26 mouse cellular contexts compared by ENCODE assay signal in genomic region chr7:80747371-80747770, GRCm38 (mm10). TPM values are rescaled to one million over a fixed set of nuclear protein-coding genes. Genes with fewer than 3 reads are reported as not detected.
DNase-seq lines count a peak whose midpoint lies in the region; ATAC-seq and TF ChIP-seq lines count a peak whose summit lies in the region.
"Had no signal": no experiment of that assay in that cellular context is flagged by ENCODE, and none has a peak within 500 bp of the region (broad histone marks: within the 10 kb centered on the region; RNA-seq: fewer than 3 reads in every experiment).

No protein-coding gene starts in this region.

- peaks cover 32% of the 10 kb centered on the region for H3K4me1 ChIP-seq in embryonic facial prominence, embryonic 13.5 days
- peaks cover 39% of the 10 kb centered on the region for H3K4me1 ChIP-seq in embryonic facial prominence, embryonic 10.5 days
- H3K4me1 ChIP-seq in heart, adult 2 months (ENCODE audit: control insufficient read depth, insufficient read depth, low read length), result peaks cover 8% of the 10 kb centered on the region
- H3K4me1 ChIP-seq in hindbrain, embryonic 10.5 days (replicated peaks), result peaks cover 30% of the 10 kb centered on the region
- H3K4me1 ChIP-seq in hindbrain, postnatal 0 days (ENCODE audit: insufficient read depth, low read length), result 0 out of 2 replicates have a peak, but pooled peaks cover 6% of the 10 kb centered on the region
- H3K4me1 ChIP-seq in heart, embryonic 16.5 days (ENCODE audit: control insufficient read depth, insufficient read depth, low read length), result peaks cover 45% of the 10 kb centered on the region

- no peak overlapping the region for H3K4me2 ChIP-seq in embryonic facial prominence, embryonic 13.5 days
- H3K4me2 ChIP-seq in hindbrain, postnatal 0 days (ENCODE audit: low read depth, low read length), result no peak overlapping the region
- H3K4me2 ChIP-seq in heart, embryonic 16.5 days (ENCODE audit: low read depth, low read length), result no peak overlapping the region
- H3K4me2 ChIP-seq: embryonic facial prominence, embryonic 15.5 days; hindbrain, embryonic 15.5 days; intestine, embryonic 15.5 days; limb, embryonic 12.5 days; liver, embryonic 11.5 days had no signal

- WGBS in embryonic facial prominence, embryonic 13.5 days, result 61% methylated on average over 7 of the region's 7 CpGs
- WGBS in embryonic facial prominence, embryonic 10.5 days, result 84% methylated on average over 7 of the region's 7 CpGs
- 25% methylated on average over 7 of the region's 7 CpGs for WGBS in heart, adult 2 months
- WGBS in hindbrain, embryonic 10.5 days, result 74% methylated on average over 7 of the region's 7 CpGs
- 76% methylated on average over 7 of the region's 7 CpGs for WGBS in hindbrain, postnatal 0 days
- WGBS in heart, embryonic 16.5 days, result 48% methylated on average over 7 of the region's 7 CpGs

- no peak for TF ChIP-seq EP300 in heart, adult 2 months (IDR thresholded peaks at IDR 0.05; ENCODE audit: insufficient read depth, low read depth, low read length)

- DNase-seq in embryonic facial prominence, embryonic 10.5 days (ENCODE audit: low spot score), result no peak
- DNase-seq in heart, adult 2 months, result peak in 1 of 2 experiments; percentile 25
- no peak for DNase-seq in heart, postnatal 25 days (ENCODE audit: low spot score)
- no peak for DNase-seq in hindbrain, embryonic 10.5 days (ENCODE audit: low spot score)
- no peak for DNase-seq in hindbrain, postnatal 0 days (ENCODE audit: low spot score)
- no peak for DNase-seq in right cerebral cortex, postnatal 10 days (ENCODE audit: low spot score in 2 of 2)
- DNase-seq: adrenal gland, adult 8-10 months; cerebellum, adult 18-20 months; cerebellum, postnatal 25 days; gastrocnemius, postnatal 36 days; kidney, adult 9 months; kidney, postnatal 14 days; liver, postnatal 0 days; right cerebral cortex, postnatal 14 days; thymus, postnatal 14 days had no signal

- H3K27ac ChIP-seq in embryonic facial prominence, embryonic 13.5 days, result peak overlapping the region; percentile 39; the same call in 1 of the 2 replicates
- H3K27ac ChIP-seq in embryonic facial prominence, embryonic 10.5 days (replicated peaks), result no peak overlapping the region
- peak overlapping the region; percentile 80 for H3K27ac ChIP-seq in heart, adult 2 months
- H3K27ac ChIP-seq in hindbrain, embryonic 10.5 days, result peak overlapping the region; percentile 66; the same call in 1 of the 2 replicates
- H3K27ac ChIP-seq in hindbrain, postnatal 0 days, result no peak overlapping the region
- H3K27ac ChIP-seq in heart, embryonic 16.5 days (ENCODE audit: low read length), result peak overlapping the region; percentile 90
- H3K27ac ChIP-seq: embryonic facial prominence, embryonic 15.5 days; hindbrain, embryonic 15.5 days; intestine, embryonic 15.5 days; layer of hippocampus, adult 2 months; limb, embryonic 12.5 days; macrophage had no signal

- TF ChIP-seq POLR2A in heart, adult 2 months (IDR thresholded peaks at IDR 0.05; ENCODE audit: insufficient read depth, low read depth, low read length), result peak; percentile 54; the same call in 1 of the 2 replicates

- ATAC-seq in embryonic facial prominence, embryonic 13.5 days (ENCODE audit: insufficient number of reproducible peaks, insufficient read depth, low FRiP score, low TSS enrichment, low read depth), result no peak
- ATAC-seq in hindbrain, postnatal 0 days, result no peak
- ATAC-seq in heart, embryonic 16.5 days (replicated peaks; ENCODE audit: extremely low read depth, insufficient read depth, low FRiP score), result no peak; the same call in 1 of the 2 replicates
- ATAC-seq: activated CD4-positive, CD25-positive, alpha-beta regulatory T cell, adult 4 months; intestine, embryonic 15.5 days; liver, postnatal 0 days; lung, postnatal 0 days had no signal

- no peak for TF ChIP-seq CTCF in heart, adult 2 months (IDR thresholded peaks at IDR 0.05)
- no peak for TF ChIP-seq CTCF in hindbrain, postnatal 0 days (IDR thresholded peaks at IDR 0.05; ENCODE audit: low read depth)

- H3K4me3 ChIP-seq in embryonic facial prominence, embryonic 13.5 days, result no peak overlapping the region
- H3K4me3 ChIP-seq in embryonic facial prominence, embryonic 10.5 days, result no peak overlapping the region
- H3K4me3 ChIP-seq in heart, adult 2 months, result no peak overlapping the region
- no peak overlapping the region for H3K4me3 ChIP-seq in hindbrain, embryonic 10.5 days
- no peak overlapping the region for H3K4me3 ChIP-seq in hindbrain, postnatal 0 days (ENCODE audit: low read length)
- H3K4me3 ChIP-seq in heart, embryonic 16.5 days (ENCODE audit: low read length), result no peak overlapping the region
- H3K4me3 ChIP-seq: embryonic facial prominence, embryonic 15.5 days; hindbrain, embryonic 15.5 days; intestine, embryonic 15.5 days; layer of hippocampus, adult 2 months; limb, embryonic 12.5 days had no signal

- no peaks in the 10 kb centered on the region for H3K27me3 ChIP-seq in embryonic facial prominence, embryonic 13.5 days
- H3K27me3 ChIP-seq in embryonic facial prominence, embryonic 10.5 days (replicated peaks; ENCODE audit: low read depth, poor library complexity, severe bottlenecking), result no peaks in the 10 kb centered on the region
- no peaks in the 10 kb centered on the region for H3K27me3 ChIP-seq in heart, adult 2 months (ENCODE audit: control insufficient read depth, insufficient read depth, low read length)
- H3K27me3 ChIP-seq in hindbrain, embryonic 10.5 days (ENCODE audit: insufficient read depth, poor library complexity, severe bottlenecking), result no peaks in the 10 kb centered on the region
- no peaks in the 10 kb centered on the region for H3K27me3 ChIP-seq in hindbrain, postnatal 0 days (ENCODE audit: insufficient read depth, low read length)
- no peaks in the 10 kb centered on the region for H3K27me3 ChIP-seq in heart, embryonic 16.5 days (ENCODE audit: control insufficient read depth, insufficient read depth, low read length)
- H3K27me3 ChIP-seq: embryonic facial prominence, embryonic 15.5 days; hindbrain, embryonic 15.5 days; intestine, embryonic 15.5 days; limb, embryonic 12.5 days had no signal

- H3K36me3 ChIP-seq in embryonic facial prominence, embryonic 13.5 days, result peaks cover 69% of the 10 kb centered on the region
- peaks cover 65% of the 10 kb centered on the region for H3K36me3 ChIP-seq in embryonic facial prominence, embryonic 10.5 days (replicated peaks)
- H3K36me3 ChIP-seq in heart, adult 2 months (ENCODE audit: control insufficient read depth, insufficient read depth, low read length), result peaks cover 35% of the 10 kb centered on the region
- H3K36me3 ChIP-seq in hindbrain, embryonic 10.5 days, result peaks cover 62% of the 10 kb centered on the region
- peaks cover 65% of the 10 kb centered on the region for H3K36me3 ChIP-seq in hindbrain, postnatal 0 days (ENCODE audit: insufficient read depth, low read length)
- peaks cover 73% of the 10 kb centered on the region for H3K36me3 ChIP-seq in heart, embryonic 16.5 days (ENCODE audit: control insufficient read depth, insufficient read depth)

- no peak overlapping the region for H3K9ac ChIP-seq in embryonic facial prominence, embryonic 13.5 days
- H3K9ac ChIP-seq in heart, adult 2 months (ENCODE audit: low read depth, low read length), result no peak overlapping the region
- H3K9ac ChIP-seq in hindbrain, postnatal 0 days (replicated peaks; ENCODE audit: low read length), result no peak overlapping the region
- H3K9ac ChIP-seq in heart, embryonic 16.5 days (ENCODE audit: low read length), result peak overlapping the region; percentile 67; the same call in 1 of the 2 replicates
- H3K9ac ChIP-seq: embryonic facial prominence, embryonic 15.5 days; hindbrain, embryonic 15.5 days; intestine, embryonic 15.5 days; limb, embryonic 12.5 days; liver, postnatal 0 days had no signal

- H3K79me2 ChIP-seq in heart, adult 2 months (replicated peaks; ENCODE audit: control insufficient read depth, insufficient read depth, low read length), result no peaks in the 10 kb centered on the region

- intact Hi-C loops in heart, adult 2 months (cut with DNase I), result no loop called here
- intact Hi-C loops in heart, postnatal 25 days (cut with DNase I), result no loop called here

- no peaks in the 10 kb centered on the region for H3K9me3 ChIP-seq in embryonic facial prominence, embryonic 13.5 days
- H3K9me3 ChIP-seq in embryonic facial prominence, embryonic 10.5 days, result no peaks in the 10 kb centered on the region
- no peaks in the 10 kb centered on the region for H3K9me3 ChIP-seq in hindbrain, embryonic 10.5 days
- H3K9me3 ChIP-seq in hindbrain, postnatal 0 days (ENCODE audit: low read length), result no peaks in the 10 kb centered on the region
- peaks cover 3% of the 10 kb centered on the region for H3K9me3 ChIP-seq in heart, embryonic 16.5 days (replicated peaks; ENCODE audit: control insufficient read depth, low read length)
- H3K9me3 ChIP-seq: embryonic facial prominence, embryonic 15.5 days; hindbrain, embryonic 15.5 days; intestine, embryonic 15.5 days; limb, embryonic 12.5 days had no signal

RNA-seq across cellular contexts. Expression of gene Crtc3, which starts 58.7 kb away (rescaled TPM):
- 26.2 and 27.6 TPM in 2 replicates for polyA plus RNA-seq in embryonic facial prominence, embryonic 13.5 days (2015; fragmentation: Nextera tagmentation; extraction: Ambion mirVana)
- 9.0 and 11.2 TPM in 2 replicates for polyA plus RNA-seq in embryonic facial prominence, embryonic 10.5 days (2016; fragmentation: Nextera tagmentation; extraction: Ambion mirVana)
- total RNA-seq in heart, adult 2 months (2021), result 10 to 100 TPM; 11.0 to 12.9 TPM
- polyA plus RNA-seq in heart, adult 2 months (2012; rRNA removed), result 11.6 and 14.3 TPM in 2 replicates
- total RNA-seq in heart, postnatal 25 days (2021), result 10 to 100 TPM; 14.3 to 15.7 TPM
- polyA plus RNA-seq in hindbrain, embryonic 10.5 days (2016; fragmentation: Nextera tagmentation; extraction: Ambion mirVana), result 8.1 and 10.1 TPM in 2 replicates
- 16.2 and 16.9 TPM in 2 replicates for total RNA-seq in hindbrain, postnatal 0 days (2014; rRNA removed)
- polyA plus RNA-seq in hindbrain, postnatal 0 days (2015; fragmentation: Nextera tagmentation; extraction: Ambion mirVana), result 15.1 and 17.2 TPM in 2 replicates
- 17.8 and 19.9 TPM in 2 replicates for polyA plus RNA-seq in heart, embryonic 16.5 days (2015; fragmentation: Nextera tagmentation; extraction: Ambion mirVana)

Comparison
In these comparisons a context has a peak if more than half of its experiments do, and no peak if none do; other contexts are left out.
1. H3K27ac ChIP-seq: peak in embryonic facial prominence, embryonic 13.5 days (single experiment), heart, adult 2 months (single experiment), hindbrain, embryonic 10.5 days (single experiment) and heart, embryonic 16.5 days (single experiment); none in embryonic facial prominence, embryonic 10.5 days (single experiment) and hindbrain, postnatal 0 days (single experiment).